Comparison of ENCODE assay signal across 19 mouse cellular contexts in the genomic region with DNA sequence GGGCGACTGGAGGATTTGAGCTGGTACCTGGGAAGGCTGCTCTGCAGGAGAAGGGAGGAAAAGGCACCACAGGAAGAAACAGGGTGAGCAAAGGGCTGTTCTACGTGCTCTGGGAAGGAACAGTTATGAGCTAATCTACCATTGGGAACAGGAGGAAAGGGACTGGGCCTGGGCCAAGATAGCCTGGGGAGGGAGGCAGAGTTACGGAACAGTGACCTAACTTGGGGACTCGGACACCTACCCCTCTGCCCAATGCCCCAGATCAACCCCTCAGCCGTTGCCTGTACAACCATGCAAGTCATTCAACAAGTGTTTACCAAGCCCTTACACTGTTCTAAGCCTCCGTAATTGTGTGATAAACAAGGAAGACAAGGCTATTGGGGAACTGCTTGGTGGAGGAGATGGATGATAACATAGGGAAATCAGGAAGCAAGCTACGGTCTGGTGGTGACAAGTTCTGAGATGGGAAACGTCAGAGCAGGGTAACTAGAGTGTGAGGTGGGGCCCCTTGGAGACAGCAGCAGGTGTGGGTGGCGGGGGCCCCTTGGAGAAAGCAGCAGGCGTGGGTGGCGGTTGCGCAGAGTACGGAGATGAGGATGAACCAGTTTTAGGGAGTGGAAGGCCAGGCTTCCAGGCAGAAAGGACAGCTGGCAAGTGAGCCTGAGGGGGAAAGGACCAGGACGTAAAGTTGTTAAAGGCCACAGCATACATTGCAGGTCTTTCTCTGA. TPM values are rescaled to one million over a fixed set of nuclear protein-coding genes. Genes with fewer than 3 reads are reported as not detected.
A peak's percentile ranks its signal among the peaks of the same experiment; 100 is the strongest.
DNase-seq lines count a peak whose midpoint lies in the region; TF ChIP-seq lines count a peak whose summit lies in the region.
"Had no signal": no experiment of that assay in that cellular context is flagged by ENCODE, and none has a peak within 500 bp of the region (broad histone marks: within the 10 kb centered on the region; RNA-seq: fewer than 3 reads in every experiment).

No protein-coding gene starts in this region.

- TF ChIP-seq CTCF in layer of hippocampus, adult 2 months (conservative IDR thresholded peaks at IDR 0.05), result no peak

- peak overlapping the region; percentile 46; the same call in 1 of the 2 replicates for H3K27ac ChIP-seq in layer of hippocampus, adult 2 months
- H3K27ac ChIP-seq: forebrain, embryonic 15.5 days; hindbrain, postnatal 0 days; limb, embryonic 12.5 days; lung, embryonic 15.5 days; neural tube, embryonic 12.5 days had no signal

- DNase-seq in heart, adult 18-20 months, result peak; percentile 18 to 21
- no peak for DNase-seq in heart, adult 8-10 months (ENCODE audit: low spot score)
- DNase-seq in layer of hippocampus, adult 2 months (ENCODE audit: low spot score in 2 of 2), result no peak
- no peak for DNase-seq in layer of hippocampus, adult 8-10 months (ENCODE audit: low spot score in 2 of 2)
- peak; percentile 18 for DNase-seq in urinary bladder, postnatal 14 days (ENCODE audit: low spot score)
- no peak for DNase-seq in urinary bladder, postnatal 10 days (ENCODE audit: low spot score)
- DNase-seq in thymus, postnatal 4 days, result peak; percentile 70
- DNase-seq in gastrocnemius, postnatal 25 days, result no peak
- DNase-seq: cerebellum, adult 9-11 months; right cerebral cortex, postnatal 4 days had no signal

- H3K4me3 ChIP-seq in layer of hippocampus, adult 2 months, result no peak overlapping the region
- H3K4me3 ChIP-seq: erythroblast, embryonic 14.5 days; forebrain, embryonic 15.5 days; left cerebral cortex, adult 2 months; limb, embryonic 12.5 days; lung, embryonic 15.5 days; neural tube, embryonic 12.5 days had no signal

RNA-seq across cellular contexts. Expression of a gene that starts 18.7 kb away (rescaled TPM):
- total RNA-seq in heart, adult 18-20 months (2021), result under 1 TPM; 0.10 to 0.41 TPM
- total RNA-seq in heart, adult 8-10 months (2022), result under 1 TPM in 2 of 4 experiments, not detected in 2; 0.22 to 0.38 TPM
- under 1 TPM; 0.15 to 0.20 TPM for total RNA-seq in layer of hippocampus, adult 2 months (2021)
- under 1 TPM; 0.16 to 0.21 (median 0.18) TPM for total RNA-seq in layer of hippocampus, adult 8-10 months (2022)
- under 1 TPM; 0.11 to 0.15 TPM for total RNA-seq in gastrocnemius, postnatal 25 days (2021)
- total RNA-seq: left cerebral cortex, adult 2 months; midbrain, postnatal 0 days had no signal

RNA-seq across cellular contexts. Expression of a gene that starts 29.0 kb away (rescaled TPM):
- total RNA-seq in heart, adult 18-20 months (2021), result under 1 TPM; 0.12 to 0.21 TPM
- total RNA-seq in heart, adult 8-10 months (2022), result under 1 TPM; 0.08 to 0.37 (median 0.14) TPM
- total RNA-seq in layer of hippocampus, adult 2 months (2021), result under 1 TPM; 0.33 to 0.44 TPM
- under 1 TPM in 3 of 4 experiments, not detected in 1; 0.19 to 0.48 (median 0.25) TPM for total RNA-seq in layer of hippocampus, adult 8-10 months (2022)
- under 1 TPM; 0.10 to 0.38 TPM for total RNA-seq in gastrocnemius, postnatal 25 days (2021)

RNA-seq across cellular contexts. Expression of a gene that starts 51.2 kb away (rescaled TPM):
- 10 to 100 TPM; 14.4 to 17.1 TPM for total RNA-seq in heart, adult 18-20 months (2021)
- total RNA-seq in heart, adult 8-10 months (2022), result 10 to 100 TPM; 14.2 to 19.7 (median 16.6) TPM
- total RNA-seq in layer of hippocampus, adult 2 months (2021), result 1 to 10 TPM; 2.0 to 3.1 TPM
- total RNA-seq in layer of hippocampus, adult 8-10 months (2022), result 1 to 10 TPM; 1.7 to 4.1 (median 2.8) TPM
- total RNA-seq in gastrocnemius, postnatal 25 days (2021), result 1 to 10 TPM; 8.7 to 9.7 TPM
- total RNA-seq: megakaryocyte-erythroid progenitor cell, adult 5-6 weeks; midbrain, postnatal 0 days had no signal

Comparison
In these comparisons a context has a peak if more than half of its experiments do, and no peak if none do; other contexts are left out.
1. DNase-seq: peak in heart, adult 18-20 months (2 of 2), urinary bladder, postnatal 14 days (single experiment) and thymus, postnatal 4 days (single experiment); none in heart, adult 8-10 months (single experiment), layer of hippocampus, adult 2 months (0 of 2), layer of hippocampus, adult 8-10 months (0 of 2), urinary bladder, postnatal 10 days (single experiment) and gastrocnemius, postnatal 25 days (single experiment).